ENCODE assay signal across 16 mouse cellular contexts in genomic region chr3:4546103-4546833, GRCm38 (mm10).
DNase-seq lines count a peak whose midpoint lies in the region; ATAC-seq lines count a peak whose summit lies in the region.
"Had no signal": no experiment of that assay in that cellular context is flagged by ENCODE, and none has a peak within 500 bp of the region (broad histone marks: within the 10 kb centered on the region; RNA-seq: fewer than 3 reads in every experiment).

No protein-coding gene starts in this region.

- no peak overlapping the region for H3K9ac ChIP-seq in midbrain, embryonic 11.5 days (ENCODE audit: low read length)
- no peak overlapping the region for H3K9ac ChIP-seq in forebrain, embryonic 16.5 days (replicated peaks; ENCODE audit: low read depth, low read length)
- no peak overlapping the region for H3K9ac ChIP-seq in midbrain, embryonic 13.5 days (replicated peaks)
- no peak overlapping the region for H3K9ac ChIP-seq in kidney, embryonic 15.5 days
- H3K9ac ChIP-seq: liver, postnatal 0 days had no signal

- H3K36me3 ChIP-seq in midbrain, embryonic 11.5 days (ENCODE audit: control insufficient read depth, insufficient read depth, low read length), result no peaks in the 10 kb centered on the region
- H3K36me3 ChIP-seq in midbrain, embryonic 10.5 days, result no peaks in the 10 kb centered on the region
- no peaks in the 10 kb centered on the region for H3K36me3 ChIP-seq in forebrain, embryonic 16.5 days (ENCODE audit: control insufficient read depth, insufficient read depth)
- no peaks in the 10 kb centered on the region for H3K36me3 ChIP-seq in midbrain, embryonic 13.5 days
- no peaks in the 10 kb centered on the region for H3K36me3 ChIP-seq in kidney, embryonic 15.5 days

- H3K4me2 ChIP-seq in midbrain, embryonic 11.5 days, result no peak overlapping the region
- no peak overlapping the region for H3K4me2 ChIP-seq in forebrain, embryonic 16.5 days (ENCODE audit: low read length)
- H3K4me2 ChIP-seq in midbrain, embryonic 13.5 days (replicated peaks), result no peak overlapping the region
- H3K4me2 ChIP-seq in kidney, embryonic 15.5 days, result no peak overlapping the region

- no peak overlapping the region for H3K4me3 ChIP-seq in midbrain, embryonic 11.5 days (ENCODE audit: low read depth, low read length)
- no peak overlapping the region for H3K4me3 ChIP-seq in midbrain, embryonic 10.5 days
- no peak overlapping the region for H3K4me3 ChIP-seq in forebrain, embryonic 16.5 days (replicated peaks; ENCODE audit: low read length)
- no peak overlapping the region for H3K4me3 ChIP-seq in midbrain, embryonic 13.5 days (replicated peaks)
- H3K4me3 ChIP-seq in kidney, embryonic 15.5 days (replicated peaks), result no peak overlapping the region
- H3K4me3 ChIP-seq: heart, adult 2 months; left cerebral cortex, adult 2 months had no signal

- ATAC-seq in midbrain, embryonic 11.5 days (ENCODE audit: low FRiP score), result peak; percentile 91
- ATAC-seq in forebrain, embryonic 16.5 days, result peak; percentile 88
- peak; percentile 91 for ATAC-seq in midbrain, embryonic 13.5 days
- ATAC-seq in megakaryocyte, adult 5-6 weeks (ENCODE audit: poor library complexity, severe bottlenecking), result no peak
- no peak for ATAC-seq in kidney, embryonic 15.5 days (replicated peaks; ENCODE audit: low FRiP score)
- ATAC-seq: liver, postnatal 0 days had no signal

- no peaks in the 10 kb centered on the region for H3K27me3 ChIP-seq in midbrain, embryonic 11.5 days (ENCODE audit: control insufficient read depth, insufficient read depth, low read length)
- no peaks in the 10 kb centered on the region for H3K27me3 ChIP-seq in midbrain, embryonic 10.5 days (ENCODE audit: low read depth, poor library complexity, severe bottlenecking)
- no peaks in the 10 kb centered on the region for H3K27me3 ChIP-seq in forebrain, embryonic 16.5 days (replicated peaks; ENCODE audit: control insufficient read depth, insufficient read depth, low read length)
- no peaks in the 10 kb centered on the region for H3K27me3 ChIP-seq in midbrain, embryonic 13.5 days
- H3K27me3 ChIP-seq in kidney, embryonic 15.5 days, result no peaks in the 10 kb centered on the region

- DNase-seq in midbrain, embryonic 11.5 days (ENCODE audit: low spot score, missing footprints), result peak; percentile 86
- DNase-seq in midbrain, embryonic 10.5 days (ENCODE audit: low spot score), result no peak
- DNase-seq in retina, postnatal 1 day, result peak; percentile 14
- DNase-seq in layer of hippocampus, postnatal 25 days (ENCODE audit: extremely low spot score in 1 of 2, low spot score in 1 of 2), result no peak
- DNase-seq: adrenal gland, adult 8-10 months; cerebellum, adult 9-11 months; heart, adult 2 months; heart, postnatal 10 days; kidney, adult 18-20 months; liver, postnatal 0 days; right cerebral cortex, postnatal 14 days had no signal

- 43% methylated on average over 3 of the region's 3 CpGs for WGBS in midbrain, embryonic 11.5 days
- 65% methylated on average over 3 of the region's 3 CpGs for WGBS in midbrain, embryonic 10.5 days
- 16% methylated on average over 3 of the region's 3 CpGs for WGBS in forebrain, embryonic 16.5 days
- WGBS in midbrain, embryonic 13.5 days, result 30% methylated on average over 3 of the region's 3 CpGs
- WGBS in kidney, embryonic 15.5 days, result 84% methylated on average over 3 of the region's 3 CpGs

- no peaks in the 10 kb centered on the region for H3K9me3 ChIP-seq in midbrain, embryonic 11.5 days (ENCODE audit: control insufficient read depth, low read length)
- no peaks in the 10 kb centered on the region; the same call in 1 of the 2 replicates for H3K9me3 ChIP-seq in midbrain, embryonic 10.5 days (replicated peaks)
- no peaks in the 10 kb centered on the region for H3K9me3 ChIP-seq in forebrain, embryonic 16.5 days (ENCODE audit: control insufficient read depth, low read length)
- H3K9me3 ChIP-seq in midbrain, embryonic 13.5 days, result no peaks in the 10 kb centered on the region
- no peaks in the 10 kb centered on the region for H3K9me3 ChIP-seq in kidney, embryonic 15.5 days (replicated peaks)

- no peak overlapping the region for H3K27ac ChIP-seq in midbrain, embryonic 11.5 days (ENCODE audit: low read depth, low read length)
- H3K27ac ChIP-seq in midbrain, embryonic 10.5 days (replicated peaks), result no peak overlapping the region
- H3K27ac ChIP-seq in forebrain, embryonic 16.5 days (ENCODE audit: low read length), result no peak overlapping the region
- H3K27ac ChIP-seq in midbrain, embryonic 13.5 days, result no peak overlapping the region; the same call in 1 of the 2 replicates
- no peak overlapping the region for H3K27ac ChIP-seq in kidney, embryonic 15.5 days
- H3K27ac ChIP-seq: heart, adult 2 months; left cerebral cortex, adult 2 months had no signal

- H3K4me1 ChIP-seq in midbrain, embryonic 11.5 days (ENCODE audit: control insufficient read depth, insufficient read depth, low read length), result no peaks in the 10 kb centered on the region
- peaks cover 8% of the 10 kb centered on the region for H3K4me1 ChIP-seq in midbrain, embryonic 10.5 days
- H3K4me1 ChIP-seq in forebrain, embryonic 16.5 days (replicated peaks; ENCODE audit: control insufficient read depth, insufficient read depth, low read length), result peaks cover 3% of the 10 kb centered on the region; the same call in 1 of the 2 replicates
- peaks cover 7% of the 10 kb centered on the region for H3K4me1 ChIP-seq in midbrain, embryonic 13.5 days (replicated peaks)
- no peaks in the 10 kb centered on the region for H3K4me1 ChIP-seq in kidney, embryonic 15.5 days

Comparison
In these comparisons a context has a peak if more than half of its experiments do, and no peak if none do; other contexts are left out.
1. DNase-seq: peak in midbrain, embryonic 11.5 days (single experiment) and retina, postnatal 1 day (single experiment); none in midbrain, embryonic 10.5 days (single experiment) and layer of hippocampus, postnatal 25 days (0 of 2).
2. ATAC-seq: peak in midbrain, embryonic 11.5 days (single experiment), forebrain, embryonic 16.5 days (single experiment) and midbrain, embryonic 13.5 days (single experiment); none in megakaryocyte, adult 5-6 weeks (single experiment) and kidney, embryonic 15.5 days (single experiment).